Mouse (Mus musculus) adipose tissue, adult 10 weeks (tissue): ENCODE data around the gene Irak4. TPM values are rescaled to one million over a fixed set of nuclear protein-coding genes. Genes with fewer than 3 reads are reported as not detected.

ENCODE experiments used
- polyA plus RNA-seq: library from polyadenylated mRNA; stranded (reverse); fragments of 350-450 nt; fragmentation: Illumina TruSeq; extraction: RNeasy Lipid Tissue Mini Kit (QIAGEN cat#74804); gene quantifications from one replicate; pipeline ENCODE4 v1.2.3, GENCODE M21; 2014; ENCODE audit warnings: low read depth, low replicate concordance

Gene Irak4
- 9.1 TPM for polyA plus RNA-seq

DNA sequence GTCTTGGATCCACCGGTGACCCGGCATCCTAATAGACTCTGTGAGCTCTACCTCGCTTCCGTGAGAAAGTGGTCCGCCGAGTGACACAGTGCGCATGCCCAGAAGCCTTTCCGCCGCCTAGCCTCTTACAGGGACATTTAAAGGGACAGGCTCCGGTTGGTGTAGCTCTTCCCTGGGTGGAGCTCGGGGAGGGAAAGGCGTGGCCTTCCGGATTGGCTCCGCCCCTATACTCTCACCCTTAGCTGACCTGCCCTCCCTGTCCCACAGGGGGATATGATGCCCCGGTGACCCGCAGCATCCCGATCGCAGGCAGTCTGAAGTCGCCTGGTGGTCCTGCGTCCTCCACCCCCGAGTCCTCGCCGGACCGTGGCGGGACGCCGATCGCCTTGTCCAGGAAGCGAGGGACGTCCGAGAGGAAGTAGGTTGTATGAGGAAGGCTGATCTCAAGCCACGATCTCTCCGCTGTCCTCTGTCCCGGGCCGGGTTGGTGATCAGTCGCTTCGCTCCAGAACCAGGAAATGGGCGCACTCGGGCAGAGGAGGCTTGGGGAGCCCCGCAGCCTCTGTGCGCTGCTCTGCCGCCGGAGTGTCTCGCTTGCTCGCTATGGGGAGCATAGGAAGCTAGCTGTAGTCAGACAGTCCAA, at the start of gene Irak4, which contains the start of gene Pus7l:
Gene Irak4 (plus strand): TSS at position 235 of the 643 bp plus-strand sequence.
Gene Pus7l (minus strand): TSS at position 139 of the 643 bp plus-strand sequence.

DNA sequence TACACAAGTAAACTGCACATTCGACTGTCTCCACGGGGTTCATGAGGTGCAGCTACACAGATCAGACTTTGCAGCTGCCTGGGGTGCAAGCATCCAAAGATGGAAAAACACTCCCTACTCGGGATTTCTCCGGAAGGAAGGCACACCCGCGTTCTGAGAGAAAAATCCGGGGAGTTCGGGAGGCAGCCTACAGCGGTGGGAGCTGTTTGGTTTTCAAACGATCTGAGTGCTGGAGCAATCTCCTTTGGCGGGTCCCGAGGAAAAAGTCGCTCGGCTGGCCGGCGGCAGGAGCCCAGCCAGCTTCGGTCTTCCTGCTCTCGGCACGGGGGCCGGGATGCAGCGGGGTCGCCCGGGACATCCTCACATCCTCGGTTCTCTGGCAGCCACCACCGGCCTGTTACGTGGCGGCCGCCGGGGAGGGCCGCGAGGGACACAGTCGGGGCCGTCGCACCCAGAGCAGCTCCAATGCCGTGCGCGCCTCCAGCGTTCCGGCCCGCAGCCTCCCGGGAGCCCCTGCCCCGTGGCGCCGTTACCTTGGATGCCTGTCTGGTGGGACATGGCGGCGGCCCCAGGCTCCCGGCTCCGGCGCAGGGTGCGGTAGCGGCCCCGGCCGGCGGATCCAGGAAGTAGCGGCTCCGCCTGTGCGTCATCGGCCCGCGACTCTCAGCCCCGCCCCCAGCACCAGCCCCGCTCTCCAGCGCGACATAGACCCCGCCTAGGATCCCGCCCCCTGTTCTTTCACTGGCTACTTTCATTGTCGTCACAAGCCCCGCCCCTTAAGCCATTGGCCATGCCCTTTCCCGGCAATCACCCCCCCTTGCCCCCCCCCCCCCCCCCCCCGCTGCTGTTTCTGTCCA, 46.0 kb downstream of the Irak4 start, which contains the start of gene Twf1:
Gene Twf1 (minus strand): TSS at position 671 of the 857 bp plus-strand sequence.

DNA sequence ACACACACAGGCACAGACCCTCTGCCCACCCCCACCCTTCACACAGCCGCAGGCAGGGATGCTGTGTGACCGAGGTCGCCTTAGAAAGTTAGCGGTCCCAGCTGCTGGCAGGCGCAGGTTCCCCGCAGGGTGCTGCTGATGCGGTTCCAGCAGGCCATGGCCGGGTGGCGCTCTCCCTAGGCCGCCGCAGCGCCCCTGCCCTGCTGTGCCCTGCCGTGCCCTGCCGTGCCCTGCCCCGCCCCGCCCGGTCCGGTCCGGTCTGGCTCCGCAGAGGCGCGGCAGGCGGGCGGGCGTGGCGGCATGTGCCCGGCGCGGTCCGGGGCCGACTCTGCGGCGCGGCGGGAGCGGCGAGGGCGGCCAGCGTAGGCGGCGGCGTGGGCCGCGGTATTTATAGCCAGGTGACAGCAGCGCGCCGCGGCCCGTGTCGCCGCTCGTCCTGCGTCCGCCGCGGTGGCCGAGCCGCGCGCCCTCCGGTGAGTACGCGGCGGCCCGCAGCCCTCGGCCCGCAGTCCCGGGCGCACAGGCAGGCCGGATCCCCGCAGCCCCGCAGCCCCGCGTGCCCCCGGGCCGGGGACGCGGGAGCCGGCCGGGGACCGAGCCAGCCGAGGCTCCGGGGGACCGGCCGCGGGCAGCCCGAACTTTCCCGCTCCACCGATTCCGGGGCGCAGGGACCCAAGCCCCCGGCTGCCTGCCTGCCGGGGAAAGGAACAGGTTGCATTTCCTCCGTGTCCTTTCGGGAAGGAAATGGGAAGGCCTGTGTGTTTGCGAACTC, 85.6 kb downstream of the Irak4 start, which contains the start of gene Tmem117:
Gene Tmem117 (plus strand): TSS at position 403 of the 772 bp plus-strand sequence.

Other genes starting within 250 kb of the Irak4 start
- gene Adamts20, start 78.2 kb upstream of the Irak4 start, polyA plus RNA-seq = 0.19 TPM
- 2.7 TPM for gene Pus7l, start 96 bp upstream of the Irak4 start, polyA plus RNA-seq
- 57.1 TPM for gene Twf1, start 46.2 kb downstream of the Irak4 start, polyA plus RNA-seq
- gene Tmem117, start 85.6 kb downstream of the Irak4 start, polyA plus RNA-seq = 3.9 TPM